Mouse (Mus musculus) CD4-positive, CD25-positive, alpha-beta regulatory T cell, adult 9 weeks (primary cell): ENCODE results near the gene Bub1b. TPM values are rescaled to one million over a fixed set of nuclear protein-coding genes. Genes with fewer than 3 reads are reported as not detected.

Experiments
- polyA plus RNA-seq: library from polyadenylated mRNA; unstranded; fragments of 100-300 nt; shearing (Covaris generic); gene quantifications from one replicate; pipeline ENCODE4 v1.2.1, GENCODE M21; 2017

The Bub1b gene
- 7.5 TPM for polyA plus RNA-seq

GRCm38 (mm10) chr2:118597673-118598568 is at the start of gene Bub1b:
Gene Bub1b (plus strand): TSS chr2:118598211.

GRCm38 (mm10) chr2:118549507-118550473 is 48.2 kb upstream of the Bub1b start, which contains the start of gene Bmf:
Gene Bmf (minus strand): TSS chr2:118549687.

GRCm38 (mm10) chr2:118662902-118663803 is 65.1 kb downstream of the Bub1b start, which contains the start of gene Pak6:
Gene Pak6 (plus strand): TSS chr2:118663303.

Other genes with a start within 250 kb of the Bub1b start
- gene Gpr176, start 224.8 kb upstream of the Bub1b start, polyA plus RNA-seq: not detected
- gene Eif2ak4, start 209.6 kb upstream of the Bub1b start, polyA plus RNA-seq: 9.5 TPM
- gene Srp14, start 118.5 kb upstream of the Bub1b start, polyA plus RNA-seq: 349 TPM
- 2.8 TPM for gene Bmf, start 48.5 kb upstream of the Bub1b start, polyA plus RNA-seq
- gene Pak6, start 65.1 kb downstream of the Bub1b start, polyA plus RNA-seq: 0.36 TPM
- not detected for gene Ankrd63, start 105.8 kb downstream of the Bub1b start, polyA plus RNA-seq
- gene Plcb2, start 130.2 kb downstream of the Bub1b start, polyA plus RNA-seq: 26.2 TPM
- gene Inafm2, start 147.5 kb downstream of the Bub1b start, polyA plus RNA-seq: 3.0 TPM
- 0.07 TPM for gene Ccdc9b, start 164.4 kb downstream of the Bub1b start, polyA plus RNA-seq
- gene Phgr1, start 174.6 kb downstream of the Bub1b start, polyA plus RNA-seq: not detected
- gene Disp2, start 181.5 kb downstream of the Bub1b start, polyA plus RNA-seq: not detected
- 10.4 TPM for gene Knstrn, start 215.8 kb downstream of the Bub1b start, polyA plus RNA-seq